Mouse (Mus musculus) fibroblast of lung, adult 2 months (primary cell): Measurements from ENCODE around the gene Eps8.

ENCODE experiments used
- DNase-seq: peaks from one replicate; pipeline ENCODE4 v3.0.0-alpha.2; 2011; ENCODE audit warnings: low read depth

The Eps8 gene

DNA sequence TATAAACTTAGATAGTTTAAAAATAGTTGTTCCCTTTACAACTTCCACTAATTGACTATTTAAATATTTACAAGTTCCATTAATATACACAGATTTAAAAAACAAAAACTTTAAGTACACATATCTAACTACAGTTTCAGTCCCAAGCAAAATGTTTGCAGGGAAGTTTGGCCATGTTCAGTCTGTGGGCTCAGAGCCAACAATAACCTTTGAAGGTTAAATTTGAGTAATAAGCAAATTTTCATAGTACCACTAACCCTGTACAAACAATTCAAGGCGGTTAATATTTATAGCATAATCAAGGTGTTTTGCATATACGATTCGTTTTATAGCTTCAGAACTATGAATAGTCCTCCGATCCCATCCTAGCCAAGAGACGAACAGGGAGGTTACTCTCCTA, 84.7 kb downstream of the Eps8 start:
- DNase-seq, result no peak

DNA sequence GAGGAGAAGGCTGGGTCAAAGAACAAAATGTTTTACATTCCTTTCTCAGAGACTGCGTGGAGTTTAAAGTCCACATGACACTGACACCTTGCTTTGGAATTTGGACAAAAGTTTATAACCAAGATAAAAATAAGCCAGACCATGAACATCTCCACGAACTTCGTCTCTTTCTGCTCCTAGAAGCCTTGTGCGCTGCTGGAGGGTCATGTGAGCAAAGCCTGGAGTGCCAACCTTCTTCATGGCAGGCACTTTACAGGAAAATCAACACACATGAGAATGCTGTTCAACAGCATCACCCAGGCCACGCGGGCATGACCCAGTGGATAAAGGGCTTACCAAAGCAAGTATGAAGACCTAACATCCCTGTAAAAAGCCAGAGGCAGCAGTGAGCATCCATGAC, 85.6 kb downstream of the Eps8 start:
- no peak for DNase-seq

DNA sequence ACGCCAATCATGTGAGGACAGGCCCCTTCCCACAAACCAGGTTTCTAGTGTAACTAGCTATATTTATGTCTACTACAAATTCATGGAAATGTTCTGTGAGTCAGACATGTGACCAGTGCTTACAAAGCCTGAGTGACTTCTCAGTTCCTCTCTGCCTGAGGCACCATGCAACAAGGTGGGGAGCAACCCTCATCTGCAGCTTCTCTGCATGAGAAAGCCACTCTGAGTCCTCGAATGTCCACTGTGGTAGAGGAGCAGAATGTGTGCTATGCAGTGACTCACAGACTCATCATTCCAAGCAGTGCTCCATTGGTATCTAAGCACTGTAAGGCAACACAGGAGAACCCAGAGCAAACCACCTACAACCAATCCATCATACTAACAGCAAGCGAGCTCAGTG, 88.8 kb downstream of the Eps8 start:
- no peak for DNase-seq

DNA sequence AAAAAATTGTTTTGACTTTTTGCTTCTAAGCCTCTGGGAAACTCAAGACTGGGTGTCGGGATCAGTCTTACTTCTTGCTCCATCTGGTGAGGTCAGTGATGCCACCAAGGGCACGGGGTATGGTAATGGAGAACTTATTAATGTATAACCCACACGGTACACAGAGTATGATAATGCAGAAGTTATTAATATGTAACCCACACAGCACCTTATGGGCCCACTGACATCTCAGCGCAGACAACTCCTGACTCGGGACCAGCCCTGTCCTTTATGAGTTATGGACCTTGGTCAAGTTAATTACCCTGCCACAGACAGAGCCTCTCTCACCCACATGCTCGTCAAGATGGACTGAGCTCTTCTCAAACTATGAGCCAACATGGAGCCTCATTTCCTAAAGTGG, 89.2 kb downstream of the Eps8 start:
- DNase-seq, result no peak

- peak; percentile 84 for DNase-seq
Measured at GRCm38 (mm10) chr6:137560358-137560859, 94.3 kb downstream of the Eps8 start.

DNA sequence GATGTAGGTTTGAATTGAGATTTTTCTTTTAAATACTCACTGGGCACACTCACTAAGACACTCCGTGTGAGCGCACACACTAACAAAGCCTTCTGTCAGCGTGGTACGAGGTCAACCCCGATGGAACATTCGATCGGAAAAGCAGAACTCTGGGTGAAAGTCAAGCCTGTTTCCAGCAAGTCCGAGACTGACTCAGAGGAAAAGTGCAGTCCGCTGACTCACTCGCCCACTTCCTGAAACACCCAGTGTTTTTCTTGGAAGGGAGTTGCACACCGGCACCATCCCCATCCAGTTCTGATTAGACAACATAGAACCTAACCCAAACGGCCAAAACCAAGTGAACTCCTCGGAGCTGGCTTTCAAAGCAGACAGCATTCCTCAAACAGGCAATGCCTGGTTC, 95.8 kb downstream of the Eps8 start:
- peak; percentile 97 for DNase-seq

DNA sequence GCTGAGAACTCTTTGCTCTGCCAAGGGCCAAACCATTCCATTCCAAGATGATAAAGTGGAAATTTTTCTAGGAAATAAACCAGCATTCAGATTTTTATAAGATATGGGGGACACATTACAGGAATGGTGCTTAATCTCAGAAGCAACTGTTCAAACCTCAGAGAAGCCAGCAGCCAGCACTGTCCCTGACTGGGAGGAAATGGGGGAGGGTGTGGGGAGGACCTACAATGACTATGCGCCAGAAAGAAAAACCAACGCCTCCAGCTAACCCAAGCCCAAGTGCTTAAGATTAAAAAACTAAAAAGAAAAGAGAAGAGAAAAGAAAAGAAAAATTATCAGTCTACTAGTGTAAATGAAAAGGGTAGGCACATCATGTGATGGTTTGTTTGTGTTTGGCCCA, 97.0 kb downstream of the Eps8 start:
- no peak for DNase-seq

GRCm38 (mm10) chr6:137557159-137557558, 97.5 kb downstream of the Eps8 start:
- no peak for DNase-seq

DNA sequence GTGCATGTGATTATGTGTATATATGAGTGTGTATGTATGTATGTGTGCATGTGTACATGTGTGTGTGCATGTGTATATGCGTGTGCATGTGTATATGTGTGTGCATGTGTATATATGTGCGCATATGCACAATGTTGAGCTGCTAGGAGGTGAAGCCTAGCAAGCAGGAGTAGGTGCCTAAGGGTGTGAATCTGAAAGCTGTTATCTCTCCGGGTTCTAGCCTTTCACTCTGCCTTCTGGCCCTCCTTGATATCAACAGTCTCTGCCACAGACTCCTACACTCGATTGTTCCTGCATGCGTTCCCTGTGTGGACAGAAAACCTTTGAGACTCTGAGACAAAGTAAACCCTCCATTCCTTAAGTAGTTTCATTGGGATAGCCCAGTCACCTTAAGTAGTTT, 98.0 kb downstream of the Eps8 start:
- no peak for DNase-seq

GRCm38 (mm10) chr6:137550181-137550580, 104.5 kb downstream of the Eps8 start:
- no peak for DNase-seq

DNA sequence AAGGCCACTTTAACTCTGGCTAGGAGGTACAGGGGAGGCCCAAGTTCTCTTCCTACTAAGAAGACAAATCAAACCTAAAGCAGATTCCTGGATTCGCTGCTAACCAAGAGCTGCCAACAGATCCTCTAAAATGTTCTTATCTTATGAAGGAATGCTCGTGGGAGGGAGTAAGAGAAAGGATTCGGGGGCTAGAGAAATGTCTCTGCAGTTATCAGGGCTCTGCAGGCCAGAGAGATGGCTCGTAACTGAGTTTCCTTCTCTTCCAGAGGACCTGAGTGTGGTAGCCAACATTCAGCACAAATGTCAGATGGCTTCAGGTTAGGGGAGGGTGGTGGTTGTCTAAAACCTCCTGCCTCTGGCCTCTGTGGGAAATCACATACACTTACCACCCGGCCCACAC, 106.1 kb downstream of the Eps8 start:
- DNase-seq, result no peak

- DNase-seq, result no peak
Measured at GRCm38 (mm10) chr6:137547555-137547954, 107.1 kb downstream of the Eps8 start.

DNA sequence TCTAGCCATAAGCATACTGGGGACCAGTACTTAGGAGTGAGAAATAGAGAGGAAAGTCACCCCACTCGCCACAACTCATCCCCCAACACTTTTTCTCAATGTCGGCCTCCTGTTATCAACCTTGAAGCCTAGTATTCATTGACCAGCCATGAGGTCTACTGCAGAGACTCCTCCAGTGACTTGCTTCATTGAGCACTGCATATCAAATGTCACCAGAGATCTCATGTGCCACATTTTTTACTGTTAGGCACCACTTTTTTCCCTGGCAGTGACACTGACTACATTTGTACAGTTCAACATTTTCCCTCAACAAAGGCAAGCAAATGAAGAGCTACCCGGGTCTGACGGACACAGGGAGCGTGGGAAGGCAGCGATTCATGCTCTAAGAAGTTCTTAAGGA, 108.6 kb downstream of the Eps8 start:
- DNase-seq, result no peak

GRCm38 (mm10) chr6:137545341-137545740, 109.3 kb downstream of the Eps8 start:
- DNase-seq, result no peak

DNA sequence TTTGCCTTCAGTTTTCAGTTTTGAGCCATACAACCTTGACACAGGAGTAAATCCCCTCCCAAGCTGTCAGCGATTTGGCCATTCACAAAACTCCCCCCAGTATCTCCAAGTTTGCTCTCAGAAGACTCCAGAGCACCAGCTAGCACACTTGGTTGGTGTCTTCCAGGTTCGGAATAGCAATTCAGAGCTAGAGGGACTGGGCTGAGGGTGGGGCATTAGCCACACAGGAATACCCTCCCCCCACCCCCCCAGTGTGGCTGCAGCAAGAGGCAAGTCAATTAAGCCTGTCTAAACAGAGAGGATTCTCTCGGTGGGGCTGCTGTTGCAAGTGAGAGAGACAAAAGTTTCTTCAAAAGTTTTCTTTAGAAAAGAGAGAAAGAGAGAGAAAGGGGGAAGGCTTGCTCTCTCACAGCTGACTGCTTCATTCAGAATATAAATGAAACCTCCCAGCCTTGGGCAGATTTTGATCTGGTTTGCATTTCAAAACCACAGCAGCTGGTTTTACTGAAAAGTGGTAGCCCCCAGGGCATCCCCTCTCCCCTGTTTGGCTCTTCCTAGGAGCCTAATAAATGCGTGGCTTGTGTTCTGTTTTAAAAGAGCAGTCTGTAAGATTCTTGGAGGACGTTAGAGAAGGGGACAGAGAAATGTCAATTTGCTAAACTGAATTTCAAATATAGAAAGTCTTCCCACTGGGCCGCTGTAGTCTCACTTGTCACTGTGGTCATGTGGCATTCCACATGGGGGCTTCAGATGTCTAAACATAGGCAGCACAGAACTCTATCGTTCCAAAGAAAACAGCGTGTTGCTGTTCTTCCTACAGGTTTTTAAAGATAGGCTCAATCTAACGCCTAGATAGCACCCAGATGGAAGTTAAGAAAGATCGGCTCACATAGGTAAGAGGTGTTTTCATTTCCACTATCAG, 112.2 kb downstream of the Eps8 start:
- no peak for DNase-seq

GRCm38 (mm10) chr6:137541216-137542176, 113.2 kb downstream of the Eps8 start:
- no peak for DNase-seq

DNA sequence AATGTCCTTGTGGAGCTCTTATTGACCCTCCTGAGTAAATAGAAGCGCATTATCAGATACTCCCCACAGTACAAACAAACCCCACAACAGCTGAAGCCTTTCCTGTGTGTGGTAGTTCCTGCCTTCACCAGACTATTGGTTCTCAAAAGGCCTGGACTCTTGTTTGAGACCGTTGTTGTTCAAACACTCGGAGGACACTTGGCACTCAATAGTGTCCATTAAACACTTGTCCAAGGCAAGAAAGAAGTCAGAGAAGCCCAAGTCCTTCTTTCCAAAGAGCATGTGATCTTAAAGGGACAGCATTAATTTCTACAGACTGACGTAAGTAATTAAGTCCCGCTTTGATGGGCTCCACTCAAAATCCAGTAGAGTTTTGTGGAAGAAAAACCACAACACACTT, 113.9 kb downstream of the Eps8 start:
- DNase-seq, result no peak

DNA sequence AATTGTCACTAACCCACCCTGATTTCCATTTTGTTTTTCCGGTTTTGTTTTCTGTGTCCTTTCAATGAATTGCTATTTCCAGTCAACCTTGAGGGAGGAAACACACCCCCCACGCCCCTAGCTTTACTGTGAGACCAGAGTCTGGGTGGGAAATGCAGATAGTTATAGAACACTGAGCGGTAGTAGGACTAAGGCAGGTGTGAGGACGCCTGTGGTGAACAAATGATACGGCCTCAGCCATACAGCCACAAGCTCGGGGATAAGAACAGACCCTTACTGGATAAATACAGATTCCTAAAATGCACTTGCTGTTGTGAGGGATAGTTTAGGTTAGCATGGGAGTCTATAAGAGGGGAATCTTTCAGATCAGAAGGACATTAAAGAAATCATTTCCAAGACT, 114.3 kb downstream of the Eps8 start:
- DNase-seq, result no peak

DNA sequence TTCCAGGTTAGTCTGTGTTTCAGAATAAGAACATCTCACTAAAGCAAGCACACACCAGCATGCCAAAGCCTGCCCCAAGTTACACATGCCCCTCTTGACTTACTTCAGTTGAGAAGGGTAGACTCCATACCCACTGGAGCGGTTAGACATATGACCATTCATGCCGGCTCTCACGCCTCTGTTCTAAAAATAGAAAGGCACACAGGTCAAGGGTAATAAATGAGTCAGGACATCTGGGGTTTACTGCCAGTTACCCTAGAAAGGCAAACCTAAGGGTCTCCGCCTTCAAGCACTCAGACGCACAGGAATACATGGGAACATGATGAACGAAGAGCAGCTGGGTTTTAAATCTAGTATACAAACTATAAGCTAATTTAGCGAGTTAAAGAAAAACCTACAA, 115.5 kb downstream of the Eps8 start:
- DNase-seq, result no peak

DNA sequence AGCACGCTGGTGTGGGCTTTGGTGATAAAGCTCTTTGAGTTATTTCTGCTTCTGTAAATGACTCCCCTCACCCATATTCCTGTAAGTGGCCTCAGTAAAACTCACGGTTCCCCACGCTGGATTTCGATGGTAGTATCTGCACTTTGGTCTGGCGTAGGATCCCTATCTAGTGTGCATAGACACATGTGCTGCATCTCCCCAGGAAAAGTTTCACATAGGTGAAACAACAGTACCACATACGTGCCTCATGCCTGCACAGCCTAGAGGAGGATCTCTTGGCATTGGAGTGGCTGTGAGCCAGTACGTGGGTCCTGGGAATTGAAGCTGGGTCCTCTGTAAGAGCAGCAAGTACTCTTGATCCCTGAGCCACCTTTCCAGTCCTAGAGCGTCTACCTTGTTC, 121.9 kb downstream of the Eps8 start:
- no peak for DNase-seq

DNA sequence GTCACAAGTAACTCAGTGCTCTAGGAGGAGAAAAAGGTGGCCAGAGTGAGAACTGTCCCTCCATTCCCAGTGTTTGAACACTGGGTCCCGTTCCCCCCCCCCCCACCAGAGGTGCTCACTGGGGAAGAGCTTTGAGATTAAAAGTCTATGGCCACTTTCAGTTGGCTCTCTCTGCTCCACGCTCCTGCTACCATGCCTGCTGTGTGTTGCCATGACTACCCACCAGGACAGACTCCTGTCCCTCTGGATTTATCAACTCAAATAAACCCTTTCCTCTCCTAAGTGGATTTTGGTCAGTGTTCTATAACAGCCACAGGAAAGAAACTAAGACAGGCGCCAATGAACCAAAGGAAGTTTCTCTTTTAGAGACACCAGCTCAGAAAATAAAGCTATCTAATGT, 128.9 kb downstream of the Eps8 start:
- DNase-seq, result no peak

GRCm38 (mm10) chr6:137520343-137520704, 134.4 kb downstream of the Eps8 start:
- DNase-seq, result no peak
